Mouse (Mus musculus) ovary, postnatal 36 days (tissue): ENCODE data around the gene Cacna1g.

Experiments
- DNase-seq: peaks from one replicate; pipeline ENCODE4 v3.0.0; 2022; ENCODE audit warnings: low spot score, mixed read lengths

Cacna1g gene

DNA sequence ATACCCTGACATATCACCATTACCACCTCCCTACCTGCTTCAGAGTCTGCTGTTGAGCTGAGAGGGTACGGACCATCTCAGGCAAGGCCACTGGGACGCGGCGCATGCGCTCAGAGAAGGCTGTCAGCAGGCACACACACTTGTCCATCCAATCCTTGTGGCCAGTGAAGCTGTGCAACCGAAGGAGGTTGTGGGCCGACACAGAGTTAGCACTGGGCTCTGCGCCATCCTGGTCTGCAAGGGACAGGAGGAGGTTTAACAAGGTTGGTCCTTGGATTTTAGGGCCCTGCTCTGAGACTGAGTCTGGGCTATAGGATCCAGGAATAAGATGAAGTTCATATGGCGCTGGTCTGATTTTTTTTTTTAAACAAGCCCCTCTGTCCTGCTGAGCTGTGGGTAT, 6.4 kb upstream of the Cacna1g start:
- DNase-seq, result no peak

- DNase-seq, result no peak
Observed at GRCm38 (mm10) chr11:94477651-94478050, 3.7 kb upstream of the Cacna1g start.

DNA sequence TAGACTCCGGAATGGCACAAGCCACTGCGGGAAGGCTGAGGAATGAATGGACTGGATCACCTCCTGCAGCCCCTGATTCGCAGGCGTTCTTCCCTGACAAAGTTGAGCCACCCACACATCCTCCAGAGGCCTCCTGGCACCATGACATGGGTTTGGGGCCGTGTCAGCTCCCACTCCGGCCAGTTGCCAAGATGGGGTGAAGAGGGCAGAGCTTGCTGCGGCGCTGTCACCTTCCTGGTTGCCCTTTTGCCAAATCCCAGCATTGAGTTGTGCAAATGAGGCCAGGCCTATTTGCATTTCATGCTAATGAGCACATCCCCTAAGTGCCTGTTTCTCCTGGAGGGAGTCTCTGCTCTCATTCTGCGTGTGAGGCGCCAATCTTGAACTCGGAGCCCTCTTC, 1.7 kb upstream of the Cacna1g start:
- DNase-seq, result no peak

DNA sequence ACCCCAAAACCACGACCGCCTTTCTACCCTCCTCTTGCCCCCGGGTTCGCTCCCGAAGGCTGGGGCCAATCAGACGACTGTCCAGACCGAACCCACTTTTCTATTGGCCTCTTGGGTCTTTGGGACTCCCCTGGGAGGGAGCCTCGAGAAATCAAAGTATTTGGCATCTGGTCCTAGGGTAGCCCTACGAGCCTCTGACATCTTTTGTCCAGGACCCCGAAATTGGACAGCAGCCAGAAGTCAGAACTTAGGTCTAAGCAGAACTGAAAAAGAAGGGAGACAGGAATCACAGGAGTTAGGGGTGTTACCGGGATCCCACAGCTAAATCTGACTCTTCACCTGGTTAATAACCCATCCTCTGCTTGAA, 529 bp upstream of the Cacna1g start:
- DNase-seq, result no peak

DNA sequence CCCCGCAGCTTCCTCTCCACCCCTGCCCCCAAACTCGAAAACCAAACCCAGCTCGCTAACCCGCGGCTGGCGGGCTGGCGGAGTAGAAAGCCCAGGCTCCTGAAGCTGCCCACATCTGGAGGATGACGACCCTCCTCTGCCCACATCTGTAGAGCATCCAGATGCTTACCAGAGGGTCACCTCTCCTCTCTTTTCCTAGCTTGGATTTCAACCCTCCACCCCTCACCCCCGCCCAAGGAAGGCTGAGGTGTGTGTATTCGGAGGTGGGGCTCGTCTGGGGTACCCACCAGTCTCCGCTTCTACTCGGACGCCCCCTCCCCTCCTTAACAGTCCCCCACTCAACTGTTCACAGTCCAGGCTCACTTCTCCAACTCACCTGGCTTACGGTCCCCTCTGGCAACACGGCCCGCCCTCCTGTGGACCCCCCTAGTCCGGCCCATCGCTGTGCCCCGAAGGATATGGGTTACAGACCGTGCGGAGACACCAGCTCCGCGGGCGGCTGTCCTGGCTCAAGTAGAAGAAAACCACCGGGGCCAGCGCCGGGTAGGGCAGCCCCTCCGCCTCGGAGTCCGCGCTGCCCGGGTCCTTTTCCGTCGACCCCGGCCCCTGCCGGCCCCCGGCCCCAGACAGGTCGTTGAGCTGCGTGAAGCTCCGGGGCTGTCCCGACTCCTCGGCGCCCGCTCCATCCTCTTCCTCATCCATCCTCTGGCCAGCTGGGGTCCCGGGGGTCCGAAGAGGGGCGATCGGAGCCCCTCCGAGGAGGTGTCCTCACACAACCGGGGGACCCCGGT, 887 bp downstream of the Cacna1g start:
- no peak for DNase-seq

DNA sequence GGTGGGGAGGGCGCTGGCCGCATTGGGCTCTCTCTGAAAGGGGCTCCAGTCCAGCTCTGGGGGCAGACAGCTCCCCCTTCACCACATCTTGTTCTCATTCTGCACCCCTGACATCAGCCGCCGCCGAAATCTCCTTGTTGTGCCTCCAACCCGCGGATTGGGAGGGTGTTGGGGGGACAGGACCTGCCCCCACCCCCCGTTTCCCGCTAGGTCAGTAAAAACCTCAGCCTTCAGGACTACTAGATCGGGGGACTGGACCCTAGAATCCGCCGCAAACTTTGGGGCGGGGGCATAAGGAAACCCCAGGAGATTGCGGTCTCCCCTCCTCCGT, 1.4 kb downstream of the Cacna1g start:
- no peak for DNase-seq

DNA sequence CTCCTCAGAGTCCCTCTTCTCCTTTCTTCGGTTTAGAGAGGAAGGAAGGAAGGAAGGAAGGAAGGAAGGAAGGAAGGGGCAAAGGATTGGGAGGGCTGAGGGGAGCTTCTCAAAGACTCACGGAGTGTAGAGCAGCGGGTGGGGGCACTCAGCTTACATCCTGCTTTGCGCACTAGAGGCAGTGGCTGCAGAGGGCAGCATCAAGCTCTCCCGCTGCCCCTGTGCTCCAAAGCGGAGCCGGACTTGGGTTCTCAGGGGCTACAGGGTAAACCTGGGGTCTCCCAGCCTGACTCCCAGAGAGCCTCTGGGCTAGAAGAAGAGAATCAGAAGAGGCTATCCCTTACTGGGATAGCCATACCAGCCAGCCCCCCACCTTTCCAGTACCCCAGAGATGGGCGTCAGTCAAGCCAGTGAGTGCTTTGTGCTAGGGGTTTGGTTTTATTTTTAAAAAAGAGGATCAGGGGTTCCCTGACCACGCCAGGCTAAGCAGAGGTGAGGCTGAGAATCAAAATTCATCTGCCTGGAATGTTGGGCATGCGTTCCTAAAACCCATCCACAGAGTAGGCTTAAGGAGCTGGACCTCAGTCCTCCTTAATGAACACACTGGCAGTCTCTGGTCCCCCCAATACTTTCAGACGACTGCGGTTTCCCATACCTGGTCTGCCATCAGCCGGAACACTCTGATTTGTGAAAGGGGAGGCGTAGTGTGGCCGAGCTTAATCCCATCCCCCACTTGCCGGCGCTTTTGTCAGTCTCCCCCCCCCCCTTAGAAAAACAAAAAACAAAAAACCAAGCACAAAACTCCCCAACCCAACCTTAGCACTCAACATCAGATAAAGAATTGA, 2.0 kb downstream of the Cacna1g start:
- DNase-seq, result no peak

GRCm38 (mm10) chr11:94470391-94470790, 3.6 kb downstream of the Cacna1g start:
- DNase-seq, result no peak

DNA sequence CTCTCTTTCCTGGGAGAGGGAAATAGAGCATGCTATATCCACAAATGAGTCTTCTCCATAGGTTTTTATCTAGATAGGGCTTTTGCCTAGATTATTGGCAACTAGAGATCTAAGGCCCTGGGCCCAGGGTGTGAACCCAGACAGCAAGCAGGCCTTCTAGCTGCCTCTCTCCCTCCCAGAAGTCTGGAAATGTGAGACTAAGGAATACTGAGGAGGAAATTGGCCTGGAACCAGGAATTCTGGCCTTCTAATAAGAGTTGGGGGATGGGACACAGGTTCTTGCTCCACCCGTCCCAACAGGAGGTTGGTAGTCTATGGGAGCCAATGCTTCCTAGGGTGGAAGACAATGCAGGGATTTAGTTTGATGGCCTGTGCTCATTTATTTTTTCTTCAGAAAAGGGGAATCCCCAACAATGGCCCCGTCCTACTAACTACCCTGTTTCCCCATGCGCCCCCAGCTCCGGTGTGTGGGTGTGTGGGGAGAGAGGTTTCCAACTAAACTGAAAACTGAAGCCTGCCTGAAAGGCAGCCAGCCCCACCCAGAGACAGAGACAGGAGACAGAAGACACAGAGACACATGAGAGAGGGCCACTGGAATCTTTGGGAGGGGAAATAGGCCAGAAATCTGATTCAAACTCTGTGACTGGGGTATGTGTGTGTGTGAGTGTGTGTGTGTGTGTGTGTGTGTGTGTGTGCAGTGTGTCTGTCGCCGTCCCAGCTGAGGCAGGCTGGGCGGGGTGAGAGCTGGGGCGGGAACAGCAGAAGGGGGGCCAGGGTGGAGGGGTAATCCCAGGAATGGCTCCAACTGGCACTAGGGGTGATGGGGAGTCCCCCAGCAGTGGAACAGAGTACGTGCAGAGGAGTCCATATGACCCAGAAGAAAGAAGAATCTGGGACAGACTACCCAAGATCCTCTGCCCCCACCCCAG, 4.6 kb downstream of the Cacna1g start:
- no peak for DNase-seq

DNA sequence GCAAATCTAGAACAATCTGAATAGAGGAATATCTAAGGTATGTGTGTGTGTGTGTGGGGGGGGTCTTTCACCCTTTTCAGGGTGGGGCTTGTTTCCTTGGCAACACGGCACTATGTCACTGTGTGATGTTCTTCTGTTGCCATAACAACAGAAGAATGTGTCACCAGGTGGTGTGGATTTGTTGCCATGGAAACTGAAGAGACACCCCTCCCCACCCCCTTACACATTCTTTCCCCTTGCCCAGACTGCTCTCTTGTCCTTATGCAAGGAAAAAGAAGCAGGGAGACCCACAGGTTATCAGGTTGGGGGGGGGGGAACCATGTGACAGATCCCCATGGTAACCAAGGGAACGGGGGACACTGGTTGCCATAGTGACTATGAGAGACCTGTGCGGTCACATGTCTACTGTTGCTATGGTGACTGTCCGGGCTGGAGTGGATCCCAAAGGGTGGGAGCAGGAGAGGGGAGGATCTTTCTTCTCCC, 5.4 kb downstream of the Cacna1g start:
- no peak for DNase-seq

DNA sequence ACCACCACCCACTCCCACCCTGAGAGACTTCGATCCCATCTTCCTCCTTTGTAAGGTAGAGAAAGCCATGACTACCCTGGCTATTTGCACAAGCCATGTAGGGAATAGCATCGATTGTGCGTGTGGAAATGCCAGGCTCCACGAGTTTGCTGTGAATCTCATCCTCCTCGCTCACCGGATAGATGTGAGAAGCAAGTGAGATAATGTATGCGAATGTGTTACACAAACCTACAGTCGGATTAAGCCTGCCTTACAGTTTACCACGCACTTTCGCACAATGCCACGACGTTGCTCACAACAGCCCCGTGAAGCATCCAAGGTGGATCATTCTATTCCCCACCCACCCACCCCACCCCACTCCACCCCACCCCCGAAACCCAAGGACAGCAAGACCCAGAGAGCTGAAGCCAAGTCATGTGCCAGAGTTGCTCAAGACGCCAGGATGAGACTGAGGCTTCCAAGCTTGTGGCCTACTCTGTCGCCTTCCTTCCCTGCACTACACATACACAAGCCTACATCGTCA, 7.6 kb downstream of the Cacna1g start:
- DNase-seq, result no peak

- no peak for DNase-seq
Observed at GRCm38 (mm10) chr11:94464170-94464569, 9.8 kb downstream of the Cacna1g start.

GRCm38 (mm10) chr11:94461856-94462255, 12.1 kb downstream of the Cacna1g start:
- DNase-seq, result no peak

DNA sequence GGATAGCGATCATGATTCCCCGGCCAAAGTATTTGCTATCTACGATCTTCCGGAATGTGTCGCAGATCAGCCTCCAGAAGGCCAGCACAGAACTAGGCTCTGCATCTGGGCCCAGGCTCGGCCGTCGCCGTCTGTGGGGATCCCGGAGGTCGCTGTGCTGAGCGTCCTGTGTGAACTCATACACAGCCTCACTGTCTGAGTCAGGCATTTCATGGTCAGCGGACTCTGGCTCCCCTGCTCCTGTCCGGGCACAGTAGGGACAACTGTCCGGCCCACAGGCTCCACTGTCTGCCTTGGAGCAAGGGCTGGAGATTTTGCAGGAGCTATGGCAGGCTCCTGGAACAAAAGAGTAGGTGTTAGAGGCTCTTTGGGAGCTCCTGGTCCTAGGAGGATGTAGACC, 17.0 kb downstream of the Cacna1g start:
- no peak for DNase-seq

DNA sequence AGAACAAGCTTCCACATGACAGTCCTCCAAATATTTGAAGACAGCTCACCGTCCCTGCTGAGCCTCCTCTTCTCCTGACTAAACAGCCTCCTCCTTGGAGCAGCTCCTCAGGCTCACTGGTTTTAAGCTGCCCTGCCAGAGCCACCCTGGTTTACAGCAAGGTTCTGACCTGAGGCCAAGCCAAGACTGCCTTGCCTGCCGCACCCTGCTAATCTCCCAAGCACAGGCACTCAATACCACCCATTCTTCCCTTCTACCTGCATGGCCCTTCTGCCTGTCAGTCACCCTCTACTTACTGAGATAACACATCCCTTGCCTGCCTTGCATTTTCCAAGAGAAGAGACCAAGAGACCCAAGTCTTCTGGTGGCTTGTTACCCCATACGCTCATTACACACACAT, 17.7 kb downstream of the Cacna1g start:
- no peak for DNase-seq

DNA sequence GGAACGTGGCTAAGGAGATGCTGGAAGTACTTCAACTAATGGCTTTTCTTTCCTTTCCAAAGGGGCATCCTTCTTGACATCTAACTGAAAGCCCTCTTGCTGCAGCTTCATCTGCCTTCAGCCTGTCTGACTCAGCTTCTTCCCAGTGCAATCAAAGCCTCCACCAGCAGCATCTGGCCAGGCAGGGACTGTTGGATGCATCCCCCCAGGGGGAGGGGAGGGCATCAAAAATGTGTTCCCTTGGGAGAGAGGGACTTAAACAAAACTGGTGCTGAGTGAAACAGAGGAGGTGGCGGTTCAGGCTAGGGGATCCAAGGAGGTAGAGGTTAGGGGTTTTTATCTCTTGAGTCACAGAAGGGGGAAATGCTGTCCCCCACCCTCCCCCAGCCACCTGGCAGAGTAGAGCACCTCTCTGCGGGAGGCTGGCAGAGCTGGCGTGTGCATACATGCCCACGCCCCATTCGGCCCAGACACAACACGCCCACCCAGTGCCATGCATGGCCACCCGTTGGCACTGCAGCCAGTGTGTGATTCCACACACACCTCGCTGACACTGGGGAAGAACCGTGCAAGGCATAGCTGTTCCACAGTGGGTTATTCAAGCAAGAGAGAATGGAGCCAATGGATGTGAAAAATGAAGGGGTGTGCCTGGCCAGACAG, 18.7 kb downstream of the Cacna1g start:
- DNase-seq, result no peak

DNA sequence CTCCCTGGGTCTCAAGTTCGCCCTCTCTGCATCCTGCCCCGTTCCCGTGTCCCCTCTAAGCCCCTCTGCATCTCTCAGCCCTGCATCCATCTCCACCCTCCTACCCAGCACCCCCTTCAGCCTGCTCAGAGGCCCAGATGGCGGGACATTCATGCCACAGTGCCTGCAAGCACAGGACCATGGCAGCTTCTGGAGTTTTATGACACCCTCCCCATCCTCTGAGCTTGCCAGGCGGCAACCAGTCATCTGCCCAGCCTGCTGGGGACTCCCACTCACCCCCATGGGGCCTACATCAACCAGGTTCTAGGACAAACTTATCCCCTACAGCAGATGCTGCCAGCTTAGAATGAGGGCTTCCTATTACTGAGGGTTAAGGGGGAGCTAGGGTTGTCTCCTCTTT, 19.2 kb downstream of the Cacna1g start:
- DNase-seq, result no peak

GRCm38 (mm10) chr11:94451091-94451773, 22.8 kb downstream of the Cacna1g start:
- DNase-seq, result no peak

DNA sequence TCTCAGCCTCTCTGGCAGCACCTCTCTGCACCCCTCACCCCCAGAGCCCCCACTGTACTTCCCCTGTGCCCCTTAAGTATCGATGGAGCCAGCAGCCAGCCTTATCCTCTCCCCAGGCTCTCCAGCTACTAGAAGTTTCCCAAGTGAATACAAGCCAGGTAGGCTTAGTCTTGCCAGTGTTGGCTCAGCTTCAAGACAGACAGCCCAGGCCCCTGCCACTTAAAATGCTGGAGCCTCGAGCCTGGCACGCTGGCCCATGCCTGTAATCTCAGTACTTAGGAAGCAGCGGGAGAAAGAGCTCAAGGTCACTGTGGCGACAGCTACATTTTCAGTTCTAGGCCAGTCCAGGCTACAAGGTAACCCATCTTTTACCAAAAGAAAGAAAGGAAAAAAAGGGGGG, 24.1 kb downstream of the Cacna1g start:
- DNase-seq, result no peak

DNA sequence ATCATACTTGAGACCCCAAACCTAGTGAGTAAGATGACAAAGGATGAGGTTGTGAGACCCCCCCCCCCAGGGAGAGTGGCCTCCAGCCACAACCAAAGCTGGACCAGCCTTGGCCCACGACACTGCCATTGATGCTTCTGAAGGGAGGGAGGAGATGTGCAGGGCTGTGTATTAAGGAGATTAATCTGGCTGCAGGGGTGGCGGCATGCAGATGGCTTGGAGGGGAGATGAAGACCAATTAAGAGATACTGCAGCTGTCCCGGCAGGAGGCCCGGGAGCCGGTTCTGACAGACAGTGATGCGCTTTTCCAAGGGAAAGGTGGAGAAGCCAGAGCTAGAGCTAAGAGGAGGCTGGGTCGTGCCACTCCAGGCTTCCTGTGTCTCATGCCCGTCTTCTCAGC, 24.8 kb downstream of the Cacna1g start:
- no peak for DNase-seq

DNA sequence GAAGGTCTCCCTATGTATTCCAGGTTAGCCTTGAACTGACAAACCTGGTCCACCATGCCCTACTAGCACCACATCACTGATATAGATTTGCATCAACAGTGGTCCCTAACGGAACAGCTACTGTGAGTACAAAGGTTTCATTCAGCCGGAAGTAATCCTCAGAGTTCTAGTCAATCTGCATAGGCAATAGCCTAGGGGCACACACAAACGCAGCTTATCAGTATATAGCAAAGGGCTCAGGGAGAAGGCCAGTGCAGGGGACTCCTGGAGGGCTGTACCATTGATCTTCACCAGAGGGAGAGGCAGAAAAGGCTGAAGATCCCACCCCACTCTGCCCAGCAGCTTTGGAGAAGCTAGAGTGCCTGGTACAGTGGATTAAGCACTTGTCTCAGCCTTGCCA, 27.0 kb downstream of the Cacna1g start:
- DNase-seq, result no peak
